Mouse (Mus musculus): Measurements from ENCODE around the gene Pard3b. TPM values are rescaled to one million over a fixed set of nuclear protein-coding genes. Genes with fewer than 3 reads are reported as not detected.
A peak's percentile ranks its signal among the peaks of the same experiment; 100 is the strongest.

The Pard3b gene
- polyA plus RNA-seq, 1 experiment, result 3.0 TPM

GRCm38 (mm10) chr1:62510501-62510900, 871.9 kb downstream of the Pard3b start:
- Histone ChIP-seq H3K27ac (replicated peaks; ENCODE audit: low read depth, low read length) (no peak overlapping the region), H3K4me3 (ENCODE audit: insufficient read depth, low read depth, low read length) (no peak overlapping the region), H3K4me1 (ENCODE audit: control insufficient read depth, insufficient read depth, insufficient read length, low read length) (no peaks in the 10 kb centered on the region)

- no peak overlapping the region for H3K27ac ChIP-seq (replicated peaks; ENCODE audit: low read depth, low read length)
- no peak overlapping the region for H3K4me3 ChIP-seq (ENCODE audit: insufficient read depth, low read depth, low read length)
- H3K4me1 ChIP-seq (ENCODE audit: control insufficient read depth, insufficient read depth, insufficient read length, low read length), result no peaks in the 10 kb centered on the region
Measured at GRCm38 (mm10) chr1:62511681-62512080, 873.1 kb downstream of the Pard3b start.

GRCm38 (mm10) chr1:62518621-62519213, 880.1 kb downstream of the Pard3b start:
- H3K4me1 ChIP-seq (ENCODE audit: control insufficient read depth, insufficient read depth, insufficient read length, low read length), result peaks cover 2% of the 10 kb centered on the region; the same call in 1 of the 2 replicates
- no peak overlapping the region for H3K27ac ChIP-seq (replicated peaks; ENCODE audit: low read depth, low read length)
- no peak overlapping the region for H3K4me3 ChIP-seq (ENCODE audit: insufficient read depth, low read depth, low read length)

GRCm38 (mm10) chr1:62521368-62521767, 882.7 kb downstream of the Pard3b start:
- H3K4me3 ChIP-seq (ENCODE audit: insufficient read depth, low read depth, low read length), result no peak overlapping the region

GRCm38 (mm10) chr1:62522761-62523160, 884.1 kb downstream of the Pard3b start:
- peaks cover 2% of the 10 kb centered on the region; the same call in 1 of the 2 replicates for H3K4me1 ChIP-seq (ENCODE audit: control insufficient read depth, insufficient read depth, insufficient read length, low read length)
- no peak overlapping the region for H3K27ac ChIP-seq (replicated peaks; ENCODE audit: low read depth, low read length)
- no peak overlapping the region for H3K4me3 ChIP-seq (ENCODE audit: insufficient read depth, low read depth, low read length)

More at GRCm38 (mm10) chr1:62521368-62521767, 882.7 kb downstream of the Pard3b start:
- Histone ChIP-seq H3K27ac (replicated peaks; ENCODE audit: low read depth, low read length) (no peak overlapping the region), H3K4me1 (ENCODE audit: control insufficient read depth, insufficient read depth, insufficient read length, low read length) (peaks cover 2% of the 10 kb centered on the region; the same call in 1 of the 2 replicates)

GRCm38 (mm10) chr1:62527788-62528187, 889.2 kb downstream of the Pard3b start:
- no peak overlapping the region for H3K4me3 ChIP-seq (ENCODE audit: insufficient read depth, low read depth, low read length)
- no peak overlapping the region for H3K27ac ChIP-seq (replicated peaks; ENCODE audit: low read depth, low read length)
- no peaks in the 10 kb centered on the region for H3K4me1 ChIP-seq (ENCODE audit: control insufficient read depth, insufficient read depth, insufficient read length, low read length)

- Histone ChIP-seq H3K27ac (replicated peaks; ENCODE audit: low read depth, low read length) (no peak overlapping the region), H3K4me3 (ENCODE audit: insufficient read depth, low read depth, low read length) (no peak overlapping the region), H3K4me1 (ENCODE audit: control insufficient read depth, insufficient read depth, insufficient read length, low read length) (no peaks in the 10 kb centered on the region)
Measured at GRCm38 (mm10) chr1:62529941-62530340, 891.3 kb downstream of the Pard3b start.

GRCm38 (mm10) chr1:62532426-62533126, 894.0 kb downstream of the Pard3b start:
- Histone ChIP-seq H3K27ac (replicated peaks; ENCODE audit: low read depth, low read length) (no peak overlapping the region), H3K4me1 (ENCODE audit: control insufficient read depth, insufficient read depth, insufficient read length, low read length) (no peaks in the 10 kb centered on the region), H3K4me3 (ENCODE audit: insufficient read depth, low read depth, low read length) (no peak overlapping the region)

- H3K27ac ChIP-seq (replicated peaks; ENCODE audit: low read depth, low read length), result 0 out of 2 replicates have a peak overlapping the region, but pooled peaks have one; percentile 12
- H3K4me3 ChIP-seq (ENCODE audit: insufficient read depth, low read depth, low read length), result no peak overlapping the region
- no peaks in the 10 kb centered on the region for H3K4me1 ChIP-seq (ENCODE audit: control insufficient read depth, insufficient read depth, insufficient read length, low read length)
Measured at GRCm38 (mm10) chr1:62548953-62549352, 910.3 kb downstream of the Pard3b start.

- Histone ChIP-seq H3K4me1 (ENCODE audit: control insufficient read depth, insufficient read depth, insufficient read length, low read length) (no peaks in the 10 kb centered on the region), H3K4me3 (ENCODE audit: insufficient read depth, low read depth, low read length) (no peak overlapping the region), H3K27ac (replicated peaks; ENCODE audit: low read depth, low read length) (no peak overlapping the region)
Measured at GRCm38 (mm10) chr1:62550546-62550945, 911.9 kb downstream of the Pard3b start.

GRCm38 (mm10) chr1:62551516-62551915, 912.9 kb downstream of the Pard3b start:
- H3K4me1 ChIP-seq (ENCODE audit: control insufficient read depth, insufficient read depth, insufficient read length, low read length), result no peaks in the 10 kb centered on the region
- H3K27ac ChIP-seq (replicated peaks; ENCODE audit: low read depth, low read length), result no peak overlapping the region
- no peak overlapping the region for H3K4me3 ChIP-seq (ENCODE audit: insufficient read depth, low read depth, low read length)

- H3K4me1 ChIP-seq (ENCODE audit: control insufficient read depth, insufficient read depth, insufficient read length, low read length), result no peaks in the 10 kb centered on the region
- no peak overlapping the region for H3K27ac ChIP-seq (replicated peaks; ENCODE audit: low read depth, low read length)
- H3K4me3 ChIP-seq (ENCODE audit: insufficient read depth, low read depth, low read length), result no peak overlapping the region
Measured at GRCm38 (mm10) chr1:62555838-62556237, 917.2 kb downstream of the Pard3b start.

GRCm38 (mm10) chr1:62562987-62563386, 924.4 kb downstream of the Pard3b start:
- Histone ChIP-seq H3K27ac (replicated peaks; ENCODE audit: low read depth, low read length) (no peak overlapping the region), H3K4me3 (ENCODE audit: insufficient read depth, low read depth, low read length) (no peak overlapping the region), H3K4me1 (ENCODE audit: control insufficient read depth, insufficient read depth, insufficient read length, low read length) (no peaks in the 10 kb centered on the region)

- Histone ChIP-seq H3K4me3 (ENCODE audit: insufficient read depth, low read depth, low read length) (no peak overlapping the region), H3K4me1 (ENCODE audit: control insufficient read depth, insufficient read depth, insufficient read length, low read length) (no peaks in the 10 kb centered on the region), H3K27ac (replicated peaks; ENCODE audit: low read depth, low read length) (no peak overlapping the region)
Measured at GRCm38 (mm10) chr1:62564245-62565119, 925.9 kb downstream of the Pard3b start.

- Histone ChIP-seq H3K4me3 (ENCODE audit: insufficient read depth, low read depth, low read length) (no peak overlapping the region), H3K4me1 (ENCODE audit: control insufficient read depth, insufficient read depth, insufficient read length, low read length) (no peaks in the 10 kb centered on the region), H3K27ac (replicated peaks; ENCODE audit: low read depth, low read length) (no peak overlapping the region)
Measured at GRCm38 (mm10) chr1:62565120-62565809, 926.6 kb downstream of the Pard3b start.

Data from brown adipose tissue, adult 24 weeks (tissue).